11 mouse cellular contexts compared by ENCODE assay signal in the genomic region with DNA sequence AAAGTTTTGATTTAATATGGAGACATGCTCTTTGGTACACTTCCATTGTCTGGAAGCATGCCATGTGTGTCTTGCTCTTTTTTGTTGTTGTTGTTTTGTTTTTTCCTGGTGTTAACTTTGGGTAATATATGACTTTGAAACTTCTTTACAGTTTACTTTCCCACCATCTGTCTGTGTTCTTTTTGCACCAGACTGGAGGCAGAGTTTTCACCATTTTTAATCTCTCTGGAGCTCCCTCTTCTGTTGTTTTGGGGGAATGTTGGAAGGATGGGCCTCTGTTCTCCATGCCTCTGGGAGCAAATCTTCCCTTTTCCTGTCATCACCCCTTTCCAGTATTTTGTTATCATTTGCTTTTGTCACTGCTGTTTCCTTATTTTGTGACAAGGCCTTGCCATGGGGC.
DNase-seq lines count a peak whose midpoint lies in the region; ATAC-seq and TF ChIP-seq lines count a peak whose summit lies in the region.
"Had no signal": no experiment of that assay in that cellular context is flagged by ENCODE, and none has a peak within 500 bp of the region (broad histone marks: within the 10 kb centered on the region; RNA-seq: fewer than 3 reads in every experiment).

No protein-coding gene starts in this region.

- no peaks in the 10 kb centered on the region for H3K36me3 ChIP-seq in forebrain, postnatal 0 days (ENCODE audit: insufficient read depth)
- no peaks in the 10 kb centered on the region for H3K36me3 ChIP-seq in forebrain, embryonic 13.5 days (ENCODE audit: poor library complexity, severe bottlenecking)
- H3K36me3 ChIP-seq: hindbrain, embryonic 12.5 days; lung, embryonic 15.5 days had no signal

- no peak overlapping the region for H3K4me3 ChIP-seq in forebrain, postnatal 0 days (ENCODE audit: low read depth, low read length)
- H3K4me3 ChIP-seq in forebrain, embryonic 13.5 days = no peak overlapping the region
- H3K4me3 ChIP-seq: hindbrain, embryonic 12.5 days; lung, embryonic 15.5 days; myocyte had no signal

- peak; percentile 47; the same call in 1 of the 2 replicates for ATAC-seq in forebrain, postnatal 0 days
- no peak for ATAC-seq in forebrain, embryonic 13.5 days

- no peak overlapping the region for H3K4me2 ChIP-seq in forebrain, postnatal 0 days (ENCODE audit: low read depth)
- H3K4me2 ChIP-seq in forebrain, embryonic 13.5 days = no peak overlapping the region
- H3K4me2 ChIP-seq: hindbrain, embryonic 12.5 days; lung, embryonic 15.5 days had no signal

- H3K4me1 ChIP-seq in forebrain, postnatal 0 days (ENCODE audit: insufficient read depth) = no peaks in the 10 kb centered on the region
- peaks cover 11% of the 10 kb centered on the region for H3K4me1 ChIP-seq in forebrain, embryonic 13.5 days
- H3K4me1 ChIP-seq: hindbrain, embryonic 12.5 days; lung, embryonic 15.5 days had no signal

- no peak overlapping the region for H3K9ac ChIP-seq in forebrain, postnatal 0 days
- H3K9ac ChIP-seq in forebrain, embryonic 13.5 days = no peak overlapping the region
- H3K9ac ChIP-seq: hindbrain, embryonic 12.5 days; lung, embryonic 15.5 days had no signal

- peak; percentile 61 for DNase-seq in forebrain, postnatal 0 days
- peak; percentile 15 for DNase-seq in layer of hippocampus, adult 11-12 months (ENCODE audit: low spot score)
- DNase-seq in layer of hippocampus, adult 9-10 months (ENCODE audit: low spot score) = no peak
- DNase-seq in thymus, postnatal 14 days = peak; percentile 43
- no peak for DNase-seq in thymus, postnatal 4 days
- no peak for DNase-seq in ovary, postnatal 36 days (ENCODE audit: low spot score)
- DNase-seq in urinary bladder, adult 2 months (ENCODE audit: low spot score) = no peak

- H3K9me3 ChIP-seq in forebrain, postnatal 0 days (ENCODE audit: low read length) = no peaks in the 10 kb centered on the region
- H3K9me3 ChIP-seq in forebrain, embryonic 13.5 days (replicated peaks) = no peaks in the 10 kb centered on the region
- H3K9me3 ChIP-seq: hindbrain, embryonic 12.5 days; lung, embryonic 15.5 days had no signal

- TF ChIP-seq CTCF in forebrain, postnatal 0 days (IDR thresholded peaks at IDR 0.05; ENCODE audit: low read depth) = peak; percentile 40; the same call in 1 of the 2 replicates

- no peaks in the 10 kb centered on the region for H3K27me3 ChIP-seq in forebrain, postnatal 0 days (ENCODE audit: insufficient read depth, low read length)
- H3K27me3 ChIP-seq in forebrain, embryonic 13.5 days = no peaks in the 10 kb centered on the region
- H3K27me3 ChIP-seq: hindbrain, embryonic 12.5 days; lung, embryonic 15.5 days had no signal

- no peak overlapping the region for H3K27ac ChIP-seq in forebrain, postnatal 0 days (ENCODE audit: low read depth, low read length)
- no peak overlapping the region for H3K27ac ChIP-seq in forebrain, embryonic 13.5 days
- H3K27ac ChIP-seq: hindbrain, embryonic 12.5 days; lung, embryonic 15.5 days had no signal

Comparison
In these comparisons a context has a peak if more than half of its experiments do, and no peak if none do; other contexts are left out.
1. DNase-seq: peak in forebrain, postnatal 0 days (single experiment), layer of hippocampus, adult 11-12 months (single experiment) and thymus, postnatal 14 days (single experiment); none in layer of hippocampus, adult 9-10 months (single experiment), thymus, postnatal 4 days (single experiment), ovary, postnatal 36 days (single experiment) and urinary bladder, adult 2 months (single experiment).